ENCODE assay signal across 15 mouse cellular contexts in the genomic region with DNA sequence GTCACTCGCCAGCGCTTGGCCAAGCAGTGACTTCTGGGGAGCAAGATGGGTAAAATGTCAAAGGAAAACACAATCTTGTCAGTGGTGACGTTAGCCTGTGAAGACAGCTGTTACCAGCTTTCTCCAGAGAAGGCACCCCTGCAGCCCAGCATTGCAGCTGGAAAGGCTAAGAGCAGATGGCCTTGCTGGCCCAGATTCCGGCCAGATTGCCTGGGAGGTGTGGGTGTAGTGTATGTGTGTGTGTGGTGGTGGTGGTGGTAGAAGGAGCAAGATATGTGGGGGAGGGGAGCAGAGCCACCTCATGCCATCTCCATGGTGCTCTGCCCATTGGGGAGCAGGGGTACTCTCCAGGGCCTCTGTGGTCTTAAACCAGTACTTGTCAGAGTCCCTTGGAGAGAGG. TPM values are rescaled to one million over a fixed set of nuclear protein-coding genes. Genes with fewer than 3 reads are reported as not detected.
A peak's percentile ranks its signal among the peaks of the same experiment; 100 is the strongest.
DNase-seq lines count a peak whose midpoint lies in the region; ATAC-seq and TF ChIP-seq lines count a peak whose summit lies in the region.
"Had no signal": no experiment of that assay in that cellular context is flagged by ENCODE, and none has a peak within 500 bp of the region (broad histone marks: within the 10 kb centered on the region; RNA-seq: fewer than 3 reads in every experiment).

No protein-coding gene starts in this region.

- WGBS in heart, adult 2 months = 65% methylated on average over 4 of the region's 4 CpGs
- WGBS in liver, postnatal 0 days (ENCODE audit: insufficient replicate concordance) = 60% methylated on average over 4 of the region's 4 CpGs
- 82% methylated on average over 4 of the region's 4 CpGs for WGBS in bone marrow, adult 2 months
- WGBS in stomach, postnatal 0 days = 67% methylated on average over 4 of the region's 4 CpGs

- H3K27ac ChIP-seq in heart, adult 2 months = peak overlapping the region; percentile 82
- peak overlapping the region; percentile 71; the same call in 1 of the 2 replicates for H3K27ac ChIP-seq in liver, postnatal 0 days (ENCODE audit: low read depth)
- H3K27ac ChIP-seq in bone marrow, adult 2 months (ENCODE audit: control insufficient read depth, insufficient read depth, low read depth, low read length, poor library complexity) = peak overlapping the region; percentile 33
- no peak overlapping the region for H3K27ac ChIP-seq in stomach, postnatal 0 days (replicated peaks)
- H3K27ac ChIP-seq: embryonic facial prominence, embryonic 10.5 days; hindbrain, embryonic 13.5 days; liver, embryonic 15.5 days; neural tube, embryonic 15.5 days had no signal

- TF ChIP-seq CTCF in heart, adult 2 months (IDR thresholded peaks at IDR 0.05) = no peak
- TF ChIP-seq CTCF in liver, postnatal 0 days (IDR thresholded peaks at IDR 0.05; ENCODE audit: low read depth) = no peak
- no peak for TF ChIP-seq CTCF in bone marrow, adult 2 months (IDR thresholded peaks at IDR 0.05; ENCODE audit: control insufficient read depth, insufficient read depth, low read length)
- no peak for TF ChIP-seq CTCF in stomach, postnatal 0 days (IDR thresholded peaks at IDR 0.05; ENCODE audit: low read depth)

- intact Hi-C loops in heart, adult 2 months (cut with DNase I) = loop anchor here (5.0 kb wide), 1 partner anchor 36 kb away; no protein-coding TSS in a partner anchor

- no peaks in the 10 kb centered on the region for H3K79me2 ChIP-seq in heart, adult 2 months (replicated peaks; ENCODE audit: control insufficient read depth, insufficient read depth, low read length)

- TF ChIP-seq POLR2A in heart, adult 2 months (IDR thresholded peaks at IDR 0.05; ENCODE audit: insufficient read depth, low read depth, low read length) = no peak
- no peak for TF ChIP-seq POLR2A in bone marrow, adult 2 months (IDR thresholded peaks at IDR 0.05; ENCODE audit: borderline replicate concordance, control insufficient read depth, low read depth, low read length)

- H3K9ac ChIP-seq in heart, adult 2 months (ENCODE audit: low read depth, low read length) = no peak overlapping the region
- no peak overlapping the region for H3K9ac ChIP-seq in liver, postnatal 0 days (replicated peaks)
- H3K9ac ChIP-seq in stomach, postnatal 0 days (ENCODE audit: low read length) = no peak overlapping the region
- H3K9ac ChIP-seq: hindbrain, embryonic 13.5 days; liver, embryonic 15.5 days; neural tube, embryonic 15.5 days had no signal

- no peaks in the 10 kb centered on the region for H3K27me3 ChIP-seq in heart, adult 2 months (ENCODE audit: control insufficient read depth, insufficient read depth, low read length)
- no peaks in the 10 kb centered on the region for H3K27me3 ChIP-seq in liver, postnatal 0 days (ENCODE audit: insufficient read depth, low read length)
- no peaks in the 10 kb centered on the region for H3K27me3 ChIP-seq in stomach, postnatal 0 days (ENCODE audit: control insufficient read depth, insufficient read depth, low read length)
- H3K27me3 ChIP-seq: hindbrain, embryonic 13.5 days; liver, embryonic 15.5 days; neural tube, embryonic 15.5 days had no signal

- H3K4me2 ChIP-seq in liver, postnatal 0 days (ENCODE audit: low read depth, low read length) = no peak overlapping the region
- no peak overlapping the region for H3K4me2 ChIP-seq in stomach, postnatal 0 days (replicated peaks; ENCODE audit: low read depth)
- H3K4me2 ChIP-seq: hindbrain, embryonic 13.5 days; liver, embryonic 15.5 days; neural tube, embryonic 15.5 days had no signal

- TF ChIP-seq EP300 in heart, adult 2 months (IDR thresholded peaks at IDR 0.05; ENCODE audit: insufficient read depth, low read depth, low read length) = no peak
- TF ChIP-seq EP300 in liver, postnatal 0 days (IDR thresholded peaks at IDR 0.05; ENCODE audit: low read depth) = no peak
- no peak for TF ChIP-seq EP300 in stomach, postnatal 0 days (optimal IDR thresholded peaks at IDR 0.05)

- H3K9me3 ChIP-seq in liver, postnatal 0 days (ENCODE audit: low read length) = no peaks in the 10 kb centered on the region
- H3K9me3 ChIP-seq in stomach, postnatal 0 days (ENCODE audit: control insufficient read depth, low read length) = no peaks in the 10 kb centered on the region
- H3K9me3 ChIP-seq: embryonic facial prominence, embryonic 10.5 days; G1E; hindbrain, embryonic 13.5 days; liver, embryonic 15.5 days; neural tube, embryonic 15.5 days had no signal

- no peaks in the 10 kb centered on the region for H3K36me3 ChIP-seq in heart, adult 2 months (ENCODE audit: control insufficient read depth, insufficient read depth, low read length)
- H3K36me3 ChIP-seq in liver, postnatal 0 days (replicated peaks; ENCODE audit: insufficient read depth, low read length) = no peaks in the 10 kb centered on the region
- H3K36me3 ChIP-seq in stomach, postnatal 0 days (ENCODE audit: control insufficient read depth, insufficient read depth, low read length) = no peaks in the 10 kb centered on the region
- H3K36me3 ChIP-seq: embryonic facial prominence, embryonic 10.5 days; G1E; hindbrain, embryonic 13.5 days; liver, embryonic 15.5 days; neural tube, embryonic 15.5 days had no signal

- no peak for ATAC-seq in liver, postnatal 0 days
- ATAC-seq in stomach, postnatal 0 days (ENCODE audit: low FRiP score, low TSS enrichment) = 0 out of 2 replicates have a peak, but pooled peaks have one; percentile 32

- peaks cover 23% of the 10 kb centered on the region for H3K4me1 ChIP-seq in heart, adult 2 months (ENCODE audit: control insufficient read depth, insufficient read depth, low read length)
- H3K4me1 ChIP-seq in liver, postnatal 0 days (ENCODE audit: insufficient read depth) = peaks cover 8% of the 10 kb centered on the region; the same call in 1 of the 2 replicates
- H3K4me1 ChIP-seq in bone marrow, adult 2 months (ENCODE audit: control insufficient read depth, insufficient read depth, low read length) = peaks cover 6% of the 10 kb centered on the region
- H3K4me1 ChIP-seq in stomach, postnatal 0 days (replicated peaks; ENCODE audit: control insufficient read depth, insufficient read depth) = 0 out of 2 replicates have a peak, but pooled peaks cover 2% of the 10 kb centered on the region
- H3K4me1 ChIP-seq: embryonic facial prominence, embryonic 10.5 days; liver, embryonic 15.5 days had no signal

- no peak overlapping the region for H3K4me3 ChIP-seq in heart, adult 2 months
- no peak overlapping the region for H3K4me3 ChIP-seq in liver, postnatal 0 days (ENCODE audit: low read depth, low read length)
- H3K4me3 ChIP-seq in bone marrow, adult 2 months (replicated peaks; ENCODE audit: control insufficient read depth, low read depth, low read length) = no peak overlapping the region
- no peak overlapping the region for H3K4me3 ChIP-seq in stomach, postnatal 0 days (ENCODE audit: low read depth, low read length)
- H3K4me3 ChIP-seq: embryonic facial prominence, embryonic 10.5 days; hindbrain, embryonic 13.5 days; liver, embryonic 15.5 days; neural tube, embryonic 15.5 days had no signal

- peak in 1 of 2 experiments; percentile 19 for DNase-seq in heart, adult 2 months
- DNase-seq in heart, adult 18-20 months = no peak
- DNase-seq in liver, postnatal 0 days = no peak
- no peak for DNase-seq in liver
- no peak for DNase-seq in stomach, postnatal 0 days (ENCODE audit: low spot score)
- no peak for DNase-seq in urinary bladder, adult 18-20 months (ENCODE audit: low spot score in 2 of 2)
- DNase-seq: adrenal gland, postnatal 25 days; cerebellum, adult 18-20 months; kidney, adult 18-20 months had no signal

RNA-seq across cellular contexts. Expression of gene Fam83d, which starts 34.8 kb away (rescaled TPM):
- total RNA-seq in heart, adult 2 months (2021) = under 1 TPM; 0.59 to 0.78 TPM
- 0.27 and 0.53 TPM in 2 replicates for polyA plus RNA-seq in heart, adult 2 months (2012; rRNA removed)
- total RNA-seq in heart, adult 18-20 months (2021) = under 1 TPM; 0.44 to 0.89 TPM
- polyA plus RNA-seq in liver, postnatal 0 days (2015; fragmentation: Nextera tagmentation; extraction: Ambion mirVana) = 5.0 and 5.7 TPM in 2 replicates
- 2.7 and 3.0 TPM in 2 replicates for polyA plus RNA-seq in bone marrow, adult 2 months (2011; ENCODE audit: insufficient read depth, insufficient read length, low replicate concordance, missing spikeins)
- polyA plus RNA-seq in stomach, postnatal 0 days (2015; fragmentation: Nextera tagmentation; extraction: Ambion mirVana) = 61.1 and 61.3 TPM in 2 replicates
